Mouse (Mus musculus): ENCODE data around the gene S100a1.

DNA sequence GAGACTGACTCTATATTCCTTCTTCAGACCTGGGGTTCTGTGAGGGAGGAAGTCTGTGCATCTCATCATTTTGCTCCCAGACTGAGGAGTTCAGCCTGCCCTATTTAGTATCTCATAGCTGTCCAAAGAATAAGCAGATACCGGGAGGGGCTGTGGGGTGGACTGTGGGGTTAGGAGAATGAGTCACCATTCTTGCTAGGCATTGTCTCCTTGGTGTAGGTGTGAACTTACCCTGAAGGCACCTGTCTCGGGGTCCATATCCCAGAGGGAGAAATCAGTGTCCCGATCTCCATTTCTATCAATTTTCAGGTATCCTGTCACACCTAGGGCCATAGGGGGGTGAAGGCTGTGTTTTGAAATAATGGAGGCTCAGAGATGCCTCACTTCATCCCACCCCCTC is 52.3 kb downstream of the S100a1 start:
- no peak for TF ChIP-seq CTCF (IDR thresholded peaks at IDR 0.05)
- no peak for TF ChIP-seq EP300 (IDR thresholded peaks at IDR 0.05)
